Mouse (Mus musculus) midbrain, postnatal 0 days (tissue): ENCODE measurements around the gene Mark4. TPM values are rescaled to one million over a fixed set of nuclear protein-coding genes. Genes with fewer than 3 reads are reported as not detected.

Experiments
- ATAC-seq: fragments of 200-750 bp; cut with Nextera tagmentation; 2 replicates; pipeline ENCODE4 v1.8.0; 2017; ENCODE audit warnings: moderate number of reproducible peaks, mild to moderate bottlenecking, moderate TSS enrichment, moderate library complexity; ENCODE audit not compliant: low FRiP score
- DNase-seq: peaks from one replicate; pipeline ENCODE4 v3.0.0-alpha.2; 2015; ENCODE audit warnings: low spot score
- H3K27ac ChIP-seq: fragments of 300-500 bp; sonication (generic); 2 replicates; pipeline ENCODE4 v1.5.1; 2014; ENCODE audit warnings: low read depth, mild to moderate bottlenecking, low read length, mixed read lengths
- H3K27me3 ChIP-seq: fragments of 300-500 bp; sonication (generic); 2 replicates; pipeline ENCODE4 v1.6.1; 2014; ENCODE audit warnings: low read length, control low read depth, mixed read lengths; ENCODE audit not compliant: insufficient read depth
- H3K36me3 ChIP-seq: fragments of 300-500 bp; sonication (generic); 2 replicates; pipeline ENCODE4 v1.6.1; 2014; ENCODE audit warnings: low read length, control low read depth, mixed read lengths; ENCODE audit not compliant: insufficient read depth
- H3K4me1 ChIP-seq: fragments of 300-500 bp; sonication (generic); 2 replicates; pipeline ENCODE4 v1.6.1; 2014; ENCODE audit warnings: mild to moderate bottlenecking, control low read depth, antibody characterized with exemption, low read length, mixed read lengths; ENCODE audit not compliant: insufficient read depth
- H3K4me2 ChIP-seq: fragments of 300-500 bp; sonication (generic); 2 replicates; pipeline ENCODE4 v1.6.1; 2014; ENCODE audit warnings: low read depth, mild to moderate bottlenecking, low read length, mixed read lengths; ENCODE audit not compliant: poor library complexity, severe bottlenecking
- H3K4me3 ChIP-seq: fragments of 300-500 bp; sonication (generic); 2 replicates; pipeline ENCODE4 v1.5.1; 2014; ENCODE audit warnings: low read depth, mild to moderate bottlenecking, low read length, moderate library complexity
- H3K9ac ChIP-seq: fragments of 300-500 bp; sonication (generic); replicated peaks from 2 replicates; pipeline ENCODE4 v1.6.1; 2014; ENCODE audit warnings: mild to moderate bottlenecking, low read length, moderate library complexity, mixed read lengths; ENCODE audit not compliant: poor library complexity, severe bottlenecking
- H3K9me3 ChIP-seq: fragments of 300-500 bp; sonication (generic); 2 replicates; pipeline ENCODE4 v1.6.1; 2016; ENCODE audit warnings: low read length, control low read depth
- CTCF ChIP-seq: IDR thresholded peaks from 2 replicates; pipeline ENCODE4 v1.5.1; 2016; ENCODE audit warnings: antibody characterized with exemption, mild to moderate bottlenecking
- WGBS: fragments of 180-500 bp; shearing (Covaris S2); extraction: QIAGEN DNeasy Blood & Tissue Kit; methylation state at CpG from one replicate; pipeline ENCODE4 v1.1.7; 2014; 5-methylcytosine and 5-hydroxymethylcytosine counted together
- polyA plus RNA-seq: library from polyadenylated mRNA; unstranded; fragments of >200 nt; fragmentation: Nextera tagmentation; extraction: Ambion mirVana; gene quantifications from 2 replicates; pipeline ENCODE4 v1.2.1, GENCODE M21; 2015
- total RNA-seq: library from RNA; depleted of rRNA; stranded (reverse); fragments of >200 nt; gene quantifications from 2 replicates; pipeline ENCODE4 v1.2.3, GENCODE M21; 2014

Gene Mark4
- total and polyA plus RNA-seq, 2 experiments from 2014 or later = 17.0 to 68.9 TPM

GRCm38 (mm10) chr7:19427999-19428650, 30.5 kb downstream of the Mark4 start:
- H3K4me2 ChIP-seq = no peak overlapping the region
- no peak for TF ChIP-seq CTCF

GRCm38 (mm10) chr7:19426888-19427287, 31.7 kb downstream of the Mark4 start:
- ATAC-seq = 0 out of 2 replicates have a peak, but pooled peaks have one; percentile 31
- Histone ChIP-seq H3K9ac (no peak overlapping the region), H3K27ac (no peak overlapping the region), H3K36me3 (peaks cover 62% of the 10 kb centered on the region), H3K4me1 (no peaks in the 10 kb centered on the region), H3K4me2 (no peak overlapping the region), H3K9me3 (no peaks in the 10 kb centered on the region), H3K27me3 (no peaks in the 10 kb centered on the region), H3K4me3 (no peak overlapping the region)
- 81% methylated on average over 6 of the region's 6 CpGs for WGBS
- no peak for TF ChIP-seq CTCF
- DNase-seq = peak; percentile 38

More at GRCm38 (mm10) chr7:19427999-19428650, 30.5 kb downstream of the Mark4 start:
- ATAC-seq (no peak), DNase-seq (no peak)
- Histone ChIP-seq H3K27me3 (no peaks in the 10 kb centered on the region), H3K9me3 (no peaks in the 10 kb centered on the region), H3K36me3 (peaks cover 72% of the 10 kb centered on the region), H3K9ac (no peak overlapping the region), H3K4me3 (no peak overlapping the region), H3K27ac (no peak overlapping the region), H3K4me1 (no peaks in the 10 kb centered on the region)
- 66% methylated on average over 15 of the region's 15 CpGs for WGBS

DNA sequence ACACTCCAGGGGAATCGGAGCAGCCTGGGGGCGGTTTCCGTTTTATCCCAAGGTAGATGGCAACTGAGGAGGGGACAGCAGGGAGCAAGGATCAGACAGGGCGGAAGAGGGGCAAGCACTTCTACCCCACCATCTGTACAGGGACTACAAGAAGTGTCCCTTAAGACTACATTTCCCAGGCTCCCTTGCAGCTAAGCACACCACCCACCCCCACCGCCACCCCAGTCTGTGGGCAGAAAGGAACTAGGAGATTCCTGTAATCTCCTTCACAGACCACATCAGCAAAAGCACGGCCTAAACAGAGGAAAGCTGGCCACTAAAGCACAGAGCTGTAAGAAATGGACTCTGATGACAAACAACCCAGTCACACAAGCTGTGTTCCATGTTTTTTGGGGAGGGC, 32.3 kb downstream of the Mark4 start:
- no peak overlapping the region for H3K27ac ChIP-seq
- no peak overlapping the region for H3K4me3 ChIP-seq
- TF ChIP-seq CTCF = no peak
- no peak for DNase-seq
- no peaks in the 10 kb centered on the region for H3K4me1 ChIP-seq
- ATAC-seq = no peak
- H3K27me3 ChIP-seq = no peaks in the 10 kb centered on the region
- peaks cover 57% of the 10 kb centered on the region for H3K36me3 ChIP-seq
- H3K4me2 ChIP-seq = no peak overlapping the region
- no peaks in the 10 kb centered on the region for H3K9me3 ChIP-seq
- 81% methylated on average over 6 of the region's 6 CpGs for WGBS
- H3K9ac ChIP-seq = no peak overlapping the region

GRCm38 (mm10) chr7:19424051-19424450, 34.6 kb downstream of the Mark4 start:
- TF ChIP-seq CTCF = no peak
- Histone ChIP-seq H3K36me3 (peaks cover 38% of the 10 kb centered on the region), H3K27me3 (peaks cover 13% of the 10 kb centered on the region), H3K27ac (no peak overlapping the region), H3K9me3 (no peaks in the 10 kb centered on the region), H3K4me3 (no peak overlapping the region), H3K4me2 (no peak overlapping the region), H3K9ac (no peak overlapping the region), H3K4me1 (peaks cover 5% of the 10 kb centered on the region; the same call in 1 of the 2 replicates)
- no peak for ATAC-seq
- 66% methylated on average over 4 of the region's 4 CpGs for WGBS
- no peak for DNase-seq

- H3K9me3 ChIP-seq = no peaks in the 10 kb centered on the region
- ATAC-seq = no peak
Observed at GRCm38 (mm10) chr7:19423083-19423482, 35.5 kb downstream of the Mark4 start.

GRCm38 (mm10) chr7:19420821-19421636, 37.6 kb downstream of the Mark4 start:
- Histone ChIP-seq H3K4me2 (peak overlapping the region; percentile 76), H3K4me3 (peak overlapping the region; percentile 39), H3K4me1 (peaks cover 5% of the 10 kb centered on the region; the same call in 1 of the 2 replicates), H3K9ac (peak overlapping the region; percentile 39), H3K36me3 (peaks cover 13% of the 10 kb centered on the region), H3K9me3 (no peaks in the 10 kb centered on the region), H3K27ac (no peak overlapping the region), H3K27me3 (peaks cover 23% of the 10 kb centered on the region)
- WGBS = 12% methylated on average over 43 of the region's 43 CpGs
- DNase-seq (peak; percentile 94), ATAC-seq (peak; percentile 93)
- TF ChIP-seq CTCF = no peak

More at GRCm38 (mm10) chr7:19423083-19423482, 35.5 kb downstream of the Mark4 start:
- Histone ChIP-seq H3K36me3 (peaks cover 28% of the 10 kb centered on the region), H3K27ac (no peak overlapping the region), H3K4me2 (no peak overlapping the region), H3K4me1 (peaks cover 5% of the 10 kb centered on the region; the same call in 1 of the 2 replicates), H3K4me3 (no peak overlapping the region), H3K27me3 (peaks cover 17% of the 10 kb centered on the region), H3K9ac (no peak overlapping the region)
- no peak for TF ChIP-seq CTCF
- WGBS = 95% methylated on average over 3 of the region's 3 CpGs
- no peak for DNase-seq
